Mouse (Mus musculus) heart, adult 2 months (tissue): Measurements from ENCODE around the gene Gpbar1.

Experiments
- CTCF ChIP-seq: fragments of 200-600 bp; IDR thresholded peaks from 2 replicates; pipeline ENCODE4 v1.8.1; 2022; ENCODE audit warnings: antibody characterized with exemption, mild to moderate bottlenecking, moderate library complexity
- EP300 ChIP-seq: fragments of 200-500 bp; IDR thresholded peaks from 2 replicates; pipeline ENCODE4 v1.6.1; 2011; ENCODE audit warnings: low read depth, low read length, control low read depth; ENCODE audit not compliant: insufficient read depth
- POLR2A ChIP-seq: fragments of 200-500 bp; IDR thresholded peaks from 2 replicates; pipeline ENCODE4 v1.6.1; 2011; ENCODE audit warnings: mild to moderate bottlenecking, low read depth, low read length, control low read depth; ENCODE audit not compliant: insufficient read depth

DNA sequence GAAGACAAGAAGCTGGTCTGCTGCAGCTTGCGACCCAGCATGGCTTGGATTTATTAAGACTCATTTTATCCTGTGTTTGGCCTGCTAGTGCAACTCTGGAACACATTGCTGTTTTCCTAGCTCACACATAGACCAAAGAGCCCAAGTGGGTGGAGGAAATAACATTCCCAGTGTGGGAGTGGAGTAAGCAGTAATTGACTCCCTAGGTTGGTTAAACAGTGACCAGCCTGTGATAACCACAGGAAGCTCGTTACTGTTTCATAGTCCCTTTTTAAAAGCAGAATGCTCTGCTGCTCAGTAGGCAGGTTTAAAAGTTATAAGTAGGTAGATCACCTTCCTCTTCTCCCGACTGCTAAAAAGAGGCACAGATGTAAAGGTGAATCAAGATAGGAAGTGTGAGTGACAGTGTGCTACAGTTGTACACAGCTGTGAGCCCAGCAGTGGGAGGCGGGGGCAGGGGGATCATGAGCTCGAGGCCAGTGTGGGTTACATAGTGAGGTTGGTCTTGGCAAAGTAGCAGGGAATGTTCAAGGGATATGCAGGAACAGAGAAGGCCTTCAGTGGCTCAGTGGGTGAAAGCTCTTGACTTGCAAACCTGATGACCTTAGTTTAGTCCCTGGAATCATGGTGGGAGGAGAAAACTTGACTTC lies 28.9 kb upstream of the Gpbar1 start:
- no peak for TF ChIP-seq CTCF
- no peak for TF ChIP-seq POLR2A
- TF ChIP-seq EP300, result no peak
